Mouse (Mus musculus) heart, embryonic 14.5 days (tissue): Measurements from ENCODE around the gene Ubtd2. TPM values are rescaled to one million over a fixed set of nuclear protein-coding genes. Genes with fewer than 3 reads are reported as not detected.

Experiments
- ATAC-seq: fragments of 200-750 bp; cut with Nextera tagmentation; 2 replicates; pipeline ENCODE4 v1.8.0; 2017; ENCODE audit warnings: low read depth, moderate TSS enrichment; ENCODE audit not compliant: insufficient number of reproducible peaks, insufficient read depth, low FRiP score
- H3K27ac ChIP-seq, 2 experiments: fragments of 200-500 bp in 1 of 2; fragments of 300-500 bp in 1 of 2; sonication (generic) in 1 of 2; replicated peaks in 1 of 2; 2 replicates each; pipeline ENCODE4 v1.5.1; 2012 to 2014; ENCODE audit warnings: low read depth in 2 of 2, low read length in 2 of 2, control low read depth in 1 of 2, mild to moderate bottlenecking in 1 of 2, mixed read lengths in 1 of 2; ENCODE audit not compliant: control insufficient read depth in 1 of 2, insufficient read depth in 1 of 2
- H3K27me3 ChIP-seq: fragments of 300-500 bp; sonication (generic); 2 replicates; pipeline ENCODE4 v1.6.1; 2014; ENCODE audit warnings: mild to moderate bottlenecking, low read length, control low read depth; ENCODE audit not compliant: control insufficient read depth, insufficient read depth
- H3K36me3 ChIP-seq: fragments of 300-500 bp; sonication (generic); 2 replicates; pipeline ENCODE4 v1.6.1; 2014; ENCODE audit warnings: mild to moderate bottlenecking, control low read depth, low read length, mixed read lengths; ENCODE audit not compliant: control insufficient read depth, insufficient read depth
- H3K4me1 ChIP-seq, 2 experiments: fragments of 200-500 bp in 1 of 2; fragments of 300-500 bp in 1 of 2; sonication (generic) in 1 of 2; 2 replicates each; pipeline ENCODE4 v1.6.1; 2012 to 2014; ENCODE audit warnings: low read length in 2 of 2, control low read depth in 1 of 2, mixed read lengths in 1 of 2; ENCODE audit not compliant: control insufficient read depth in 2 of 2, insufficient read depth in 2 of 2
- H3K4me2 ChIP-seq: fragments of 300-500 bp; sonication (generic); 2 replicates; pipeline ENCODE4 v1.6.1; 2014; ENCODE audit warnings: mild to moderate bottlenecking, low read length
- H3K4me3 ChIP-seq, 2 experiments: fragments of 200-500 bp in 1 of 2; fragments of 300-500 bp in 1 of 2; sonication (generic) in 1 of 2; 2 replicates each; pipeline ENCODE4 v1.5.1; 2012 to 2014; ENCODE audit warnings: low read length in 2 of 2, mild to moderate bottlenecking in 2 of 2, control low read depth in 1 of 2, low read depth in 1 of 2, moderate library complexity in 1 of 2; ENCODE audit not compliant: control insufficient read depth in 1 of 2, insufficient read depth in 1 of 2
- H3K9ac ChIP-seq: fragments of 300-500 bp; sonication (generic); 2 replicates; pipeline ENCODE4 v1.6.1; 2014; ENCODE audit warnings: mild to moderate bottlenecking, low read length
- H3K9me3 ChIP-seq: fragments of 300-500 bp; sonication (generic); 2 replicates; pipeline ENCODE4 v1.6.1; 2016; ENCODE audit warnings: low read length, control low read depth; ENCODE audit not compliant: control insufficient read depth
- WGBS: fragments of 180-500 bp; shearing (Covaris S2); extraction: QIAGEN DNeasy Blood & Tissue Kit; methylation state at CpG from one replicate; pipeline ENCODE4 v1.1.7; 2014; 5-methylcytosine and 5-hydroxymethylcytosine counted together
- polyA plus RNA-seq: library from polyadenylated mRNA; unstranded; fragments of >200 nt; fragmentation: Nextera tagmentation; extraction: Ambion mirVana; gene quantifications from 2 replicates; pipeline ENCODE4 v1.2.1, GENCODE M21; 2014

Gene Ubtd2
- polyA plus RNA-seq, 1 experiment from 2014 or later: 30.2 TPM

DNA sequence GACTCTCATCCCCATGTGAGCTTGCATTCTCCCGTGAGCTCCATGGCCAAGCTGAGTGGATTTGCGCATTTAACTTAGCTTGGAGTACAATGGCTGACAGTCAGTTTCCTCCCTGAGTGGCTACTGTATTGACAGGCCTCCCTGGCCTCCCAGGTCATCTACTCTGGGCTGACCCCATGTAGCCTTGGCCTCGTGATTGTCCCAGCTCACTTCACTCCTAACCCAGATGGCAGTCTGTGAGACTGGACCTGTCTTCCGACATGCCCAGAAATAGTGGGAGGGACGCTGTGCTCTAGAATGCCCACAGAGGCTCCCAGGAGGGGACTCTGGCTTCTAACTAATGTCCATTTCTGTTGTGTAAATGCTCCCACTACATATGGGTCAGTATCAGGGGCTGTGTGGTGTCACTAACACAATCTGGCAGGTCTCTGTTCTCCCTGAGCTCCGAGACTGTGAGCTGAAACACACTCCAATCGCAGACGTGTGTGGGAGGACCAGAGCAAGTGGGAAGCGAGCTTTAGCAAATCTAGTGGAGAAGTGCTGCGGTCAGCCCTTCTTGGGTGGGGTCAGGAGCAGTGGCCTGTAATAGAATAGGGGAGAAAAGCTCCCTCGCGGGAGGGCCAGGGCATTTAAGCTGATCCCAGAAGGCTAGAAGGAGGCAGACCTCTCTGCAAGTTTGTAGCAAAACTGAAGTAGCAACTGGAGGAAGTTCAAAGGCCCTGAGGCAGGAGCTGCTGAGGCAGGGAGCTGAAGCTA lies 105.0 kb downstream of the Ubtd2 start:
- Histone ChIP-seq H3K36me3 (no peaks in the 10 kb centered on the region), H3K27ac (no peak overlapping the region), H3K27me3 (no peaks in the 10 kb centered on the region), H3K4me2 (no peak overlapping the region), H3K4me1 (peaks cover 10 to 16% of the 10 kb centered on the region in 2 experiments; a peak in 3 of 4 replicates), H3K4me3 (no peak overlapping the region), H3K9me3 (no peaks in the 10 kb centered on the region), H3K9ac (no peak overlapping the region)
- WGBS: 81% methylated on average over 12 of the region's 12 CpGs
- ATAC-seq: no peak

DNA sequence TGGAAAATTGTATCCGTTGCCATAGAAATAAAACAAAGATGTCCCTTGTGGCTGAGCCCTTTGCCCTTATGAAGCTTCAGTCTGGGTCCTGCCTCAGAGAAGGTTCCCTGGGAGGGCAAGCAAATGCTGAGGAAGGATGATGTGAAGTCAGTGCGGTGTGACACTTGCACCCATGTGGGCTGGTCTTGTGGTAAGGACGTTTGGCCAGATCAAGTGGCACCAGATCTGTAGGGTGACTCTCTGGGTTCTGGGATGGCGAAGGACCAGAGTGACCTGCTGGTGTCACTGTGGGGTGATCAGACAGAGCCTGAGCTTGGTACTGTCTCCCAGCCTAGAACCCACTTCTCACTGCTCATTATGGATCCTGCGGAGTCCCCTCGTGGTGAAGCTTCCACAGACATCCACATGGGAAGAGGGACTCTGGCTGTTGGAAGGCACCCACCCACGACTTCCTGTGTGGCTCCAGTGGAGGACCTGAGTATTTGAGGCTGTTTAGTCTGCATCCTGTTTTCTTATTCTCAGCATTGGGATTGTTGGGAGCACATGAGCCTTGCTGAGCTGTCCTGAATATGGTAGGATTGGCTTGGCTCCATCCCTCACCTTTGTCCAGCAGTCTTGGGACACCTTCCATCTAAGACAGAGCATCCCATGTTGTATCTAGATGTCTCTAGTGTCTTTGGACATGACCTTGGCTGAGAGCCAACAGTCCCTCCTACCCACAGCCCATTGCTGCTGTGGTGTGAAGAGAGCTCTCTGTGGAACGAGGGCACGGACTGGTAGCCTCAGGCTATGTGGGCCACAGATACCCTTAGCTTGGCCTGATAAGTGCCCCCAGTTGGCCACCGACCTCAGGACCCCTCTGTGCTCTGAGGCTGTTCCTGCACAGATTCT lies 106.5 kb downstream of the Ubtd2 start:
- Histone ChIP-seq H3K4me1 (peaks cover 7 to 13% of the 10 kb centered on the region in 2 experiments; a peak in 2 of 4 replicates), H3K9ac (no peak overlapping the region), H3K36me3 (no peaks in the 10 kb centered on the region), H3K4me2 (no peak overlapping the region), H3K4me3 (no peak overlapping the region), H3K27ac (no peak overlapping the region; a peak in 1 of 4 replicates), H3K27me3 (no peaks in the 10 kb centered on the region), H3K9me3 (no peaks in the 10 kb centered on the region)
- 75% methylated on average over 10 of the region's 10 CpGs for WGBS
- ATAC-seq: no peak

DNA sequence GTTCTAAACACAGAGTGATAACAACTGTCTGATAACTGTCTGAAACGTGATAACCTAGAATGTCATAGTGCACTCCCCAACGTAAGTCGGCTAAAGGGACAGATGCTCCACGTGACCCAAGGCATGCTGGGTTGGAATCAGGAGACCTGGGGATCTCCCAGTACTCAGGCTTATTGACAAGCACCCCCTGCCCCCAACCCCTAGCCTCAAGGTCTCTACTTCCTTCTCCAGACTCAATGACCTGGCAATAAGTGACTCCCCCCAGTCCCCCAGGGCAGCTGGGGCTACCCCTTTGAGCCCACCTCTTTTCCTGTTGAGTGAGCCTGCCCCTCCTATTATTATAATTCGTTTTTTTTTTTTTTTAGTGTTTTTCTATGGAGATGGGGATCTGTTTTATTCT lies 107.5 kb downstream of the Ubtd2 start:
- Histone ChIP-seq H3K4me2 (no peak overlapping the region), H3K9me3 (no peaks in the 10 kb centered on the region), H3K9ac (no peak overlapping the region), H3K27ac (no peak overlapping the region), H3K4me3 (no peak overlapping the region), H3K27me3 (no peaks in the 10 kb centered on the region), H3K4me1 (peaks cover 9 to 13% of the 10 kb centered on the region in 2 experiments; a peak in 3 of 4 replicates), H3K36me3 (no peaks in the 10 kb centered on the region)
- 60% methylated on average over 5 of the region's 5 CpGs for WGBS
- no peak for ATAC-seq

DNA sequence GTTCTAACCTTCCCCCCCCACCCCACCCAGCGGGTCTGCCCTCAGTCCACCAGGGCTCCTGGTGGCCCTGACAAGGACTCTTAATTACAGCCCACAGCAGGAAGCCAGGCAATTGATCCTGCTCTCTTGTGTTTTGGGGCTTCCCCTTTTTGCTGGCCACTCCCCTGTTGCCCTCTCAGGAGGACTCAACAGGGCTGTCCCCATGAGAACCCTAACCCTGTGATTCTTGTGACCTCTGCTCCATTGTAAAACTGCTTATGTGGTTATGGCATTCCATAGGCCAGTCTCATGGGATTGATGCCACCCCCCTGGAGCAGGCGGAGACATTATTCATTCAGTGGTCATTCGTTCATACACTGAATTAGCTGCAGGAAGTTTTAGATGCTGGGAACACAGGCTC lies 108.5 kb downstream of the Ubtd2 start:
- Histone ChIP-seq H3K27me3 (no peaks in the 10 kb centered on the region), H3K9ac (no peak overlapping the region), H3K4me3 (no peak overlapping the region), H3K4me2 (no peak overlapping the region), H3K4me1 (peaks cover 9 to 13% of the 10 kb centered on the region in 2 experiments; a peak in 3 of 4 replicates), H3K9me3 (no peaks in the 10 kb centered on the region), H3K36me3 (no peaks in the 10 kb centered on the region), H3K27ac (no peak overlapping the region)
- 72% methylated on average over 3 of the region's 3 CpGs for WGBS
- ATAC-seq: no peak

DNA sequence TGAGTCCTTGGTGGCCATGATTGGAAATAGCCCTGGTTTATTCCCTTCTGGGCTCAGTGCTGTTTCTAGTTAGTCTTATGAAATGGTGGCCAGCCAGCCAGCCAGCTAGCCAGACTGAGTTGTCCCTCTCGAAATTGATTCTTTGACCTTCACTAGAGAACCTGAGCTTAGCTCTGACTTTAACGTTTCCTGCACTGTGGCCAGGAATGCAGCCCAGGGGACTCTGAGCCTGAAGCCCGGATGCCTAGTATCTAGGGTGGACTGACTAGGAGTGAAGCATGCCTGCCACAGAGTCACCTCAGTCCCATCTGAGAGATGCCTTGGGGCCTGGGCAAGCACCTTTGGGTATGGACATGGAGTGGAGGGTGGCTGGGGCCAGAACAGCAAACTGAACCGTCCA lies 109.5 kb downstream of the Ubtd2 start:
- Histone ChIP-seq H3K36me3 (no peaks in the 10 kb centered on the region), H3K27me3 (no peaks in the 10 kb centered on the region), H3K4me2 (no peak overlapping the region), H3K9me3 (no peaks in the 10 kb centered on the region), H3K9ac (no peak overlapping the region), H3K27ac (no peak overlapping the region), H3K4me1 (peaks cover 9 to 13% of the 10 kb centered on the region in 2 experiments; a peak in 3 of 4 replicates), H3K4me3 (no peak overlapping the region)
- no peak for ATAC-seq
- 42% methylated on average over 4 of the region's 4 CpGs for WGBS

DNA sequence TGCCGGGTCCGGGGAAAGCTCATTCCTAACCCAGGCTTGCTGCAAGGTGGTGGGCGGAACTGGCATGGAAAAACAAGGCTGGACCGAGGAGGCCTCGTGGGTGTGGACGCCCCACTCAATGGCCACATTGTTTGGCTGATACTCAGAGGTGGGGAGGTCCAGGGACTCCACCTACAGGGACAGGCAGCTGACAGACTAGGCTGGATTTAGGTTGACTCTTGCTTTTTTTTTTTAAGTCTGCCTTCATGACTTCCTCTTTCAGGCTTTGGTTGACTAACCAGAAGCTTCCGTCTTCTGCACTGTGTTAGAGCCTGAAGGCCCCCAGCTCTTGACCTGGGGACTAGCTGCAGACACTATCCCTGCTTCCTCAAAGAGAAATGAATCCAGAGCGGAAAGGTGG lies 109.9 kb downstream of the Ubtd2 start:
- Histone ChIP-seq H3K27me3 (no peaks in the 10 kb centered on the region), H3K4me2 (no peak overlapping the region), H3K4me3 (no peak overlapping the region), H3K27ac (no peak overlapping the region), H3K9me3 (no peaks in the 10 kb centered on the region), H3K36me3 (no peaks in the 10 kb centered on the region), H3K4me1 (peaks cover 9 to 13% of the 10 kb centered on the region in 2 experiments; a peak in 3 of 4 replicates), H3K9ac (no peak overlapping the region)
- ATAC-seq: no peak
- 61% methylated on average over 7 of the region's 8 CpGs for WGBS

DNA sequence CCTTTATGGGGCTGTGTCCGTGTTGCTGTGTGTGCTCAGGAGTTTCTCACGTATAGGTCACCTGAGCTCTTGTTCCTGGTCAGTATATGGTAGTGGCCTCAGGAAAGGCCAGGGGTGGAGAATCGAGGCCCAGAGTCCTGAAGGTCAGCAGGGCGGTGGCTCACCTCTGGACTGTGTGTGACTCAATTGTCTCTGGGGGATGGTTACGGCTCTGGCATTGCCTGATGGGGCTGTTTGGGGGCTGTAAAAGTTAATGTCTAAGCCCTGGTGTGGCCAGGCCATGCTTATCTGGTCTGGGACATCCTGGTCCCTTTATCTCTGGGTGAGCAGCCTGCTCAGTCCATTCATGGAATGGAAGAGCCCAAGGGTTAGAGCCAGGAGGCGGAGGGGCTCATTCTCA lies 111.0 kb downstream of the Ubtd2 start:
- H3K4me1 ChIP-seq: peaks cover 9 to 13% of the 10 kb centered on the region in 2 experiments; a peak in 3 of 4 replicates
- no peak for ATAC-seq

More for the DNA sequence above, 111.0 kb downstream of the Ubtd2 start:
- no peak overlapping the region for H3K4me3 ChIP-seq
- no peak overlapping the region for H3K27ac ChIP-seq
- no peaks in the 10 kb centered on the region for H3K9me3 ChIP-seq
- H3K36me3 ChIP-seq: no peaks in the 10 kb centered on the region
- H3K9ac ChIP-seq: no peak overlapping the region
- 83% methylated on average over 6 of the region's 6 CpGs for WGBS
- no peak overlapping the region for H3K4me2 ChIP-seq
- H3K27me3 ChIP-seq: no peaks in the 10 kb centered on the region
